In genomic region chr13:63280344-63280743, GRCm38 (mm10) we compare ENCODE assay signal across 11 mouse cellular contexts.
DNase-seq lines count a peak whose midpoint lies in the region; ATAC-seq and TF ChIP-seq lines count a peak whose summit lies in the region.
"Had no signal": no experiment of that assay in that cellular context is flagged by ENCODE, and none has a peak within 500 bp of the region (broad histone marks: within the 10 kb centered on the region; RNA-seq: fewer than 3 reads in every experiment).

No protein-coding gene starts in this region.

- 0 out of 2 replicates have a peak overlapping the region, but pooled peaks have one; percentile 2 for H3K9ac ChIP-seq in lung, embryonic 14.5 days
- peak overlapping the region; percentile 56 for H3K9ac ChIP-seq in embryonic facial prominence, embryonic 14.5 days (ENCODE audit: low read depth, low read length)
- H3K9ac ChIP-seq in neural tube, embryonic 13.5 days, result peak overlapping the region; percentile 49

- 24% methylated on average over 3 of the region's 3 CpGs for WGBS in heart, embryonic 10.5 days
- WGBS in lung, embryonic 14.5 days, result 27% methylated on average over 3 of the region's 3 CpGs
- 20% methylated on average over 3 of the region's 3 CpGs for WGBS in embryonic facial prominence, embryonic 14.5 days
- WGBS in neural tube, embryonic 13.5 days, result 37% methylated on average over 3 of the region's 3 CpGs

- peak overlapping the region; percentile 42; the same call in 1 of the 2 replicates for H3K27ac ChIP-seq in heart, embryonic 10.5 days
- peak overlapping the region; percentile 59; the same call in 1 of the 2 replicates for H3K27ac ChIP-seq in lung, embryonic 14.5 days (ENCODE audit: low read depth)
- peak overlapping the region; percentile 92 for H3K27ac ChIP-seq in embryonic facial prominence, embryonic 14.5 days (replicated peaks; ENCODE audit: low read depth, low read length)
- H3K27ac ChIP-seq in neural tube, embryonic 13.5 days (replicated peaks), result 0 out of 2 replicates have a peak overlapping the region, but pooled peaks have one; percentile 42

- no peak for TF ChIP-seq CTCF in lung, embryonic 14.5 days (IDR thresholded peaks at IDR 0.05; ENCODE audit: low read depth)

- peak; percentile 45 for ATAC-seq in lung, embryonic 14.5 days (ENCODE audit: insufficient read depth)
- ATAC-seq in embryonic facial prominence, embryonic 14.5 days (ENCODE audit: low read depth), result peak; percentile 87
- ATAC-seq in neural tube, embryonic 13.5 days (ENCODE audit: low read depth), result no peak
- ATAC-seq: activated CD4-positive, CD25-positive, alpha-beta regulatory T cell, adult 4 months had no signal

- H3K4me2 ChIP-seq in lung, embryonic 14.5 days, result peak overlapping the region; percentile 54
- H3K4me2 ChIP-seq in embryonic facial prominence, embryonic 14.5 days (ENCODE audit: low read depth, low read length), result peak overlapping the region; percentile 63
- H3K4me2 ChIP-seq in neural tube, embryonic 13.5 days, result peak overlapping the region; percentile 48

- peaks cover 31% of the 10 kb centered on the region for H3K36me3 ChIP-seq in heart, embryonic 10.5 days
- peaks cover 35% of the 10 kb centered on the region for H3K36me3 ChIP-seq in lung, embryonic 14.5 days (ENCODE audit: insufficient read depth)
- peaks cover 31% of the 10 kb centered on the region for H3K36me3 ChIP-seq in embryonic facial prominence, embryonic 14.5 days (ENCODE audit: control insufficient read depth, insufficient read depth, low read length)
- peaks cover 13% of the 10 kb centered on the region for H3K36me3 ChIP-seq in neural tube, embryonic 13.5 days

- H3K9me3 ChIP-seq in heart, embryonic 10.5 days, result no peaks in the 10 kb centered on the region
- no peaks in the 10 kb centered on the region for H3K9me3 ChIP-seq in lung, embryonic 14.5 days (ENCODE audit: low read depth, low read length)
- no peaks in the 10 kb centered on the region for H3K9me3 ChIP-seq in embryonic facial prominence, embryonic 14.5 days (ENCODE audit: control insufficient read depth, low read length)
- H3K9me3 ChIP-seq in neural tube, embryonic 13.5 days, result no peaks in the 10 kb centered on the region

- H3K4me3 ChIP-seq in heart, embryonic 10.5 days, result no peak overlapping the region
- peak overlapping the region; percentile 13; the same call in 1 of the 2 replicates for H3K4me3 ChIP-seq in lung, embryonic 14.5 days (ENCODE audit: low read depth, low read length)
- H3K4me3 ChIP-seq in embryonic facial prominence, embryonic 14.5 days (ENCODE audit: low read depth, low read length), result peak overlapping the region; percentile 52
- 0 out of 2 replicates have a peak overlapping the region, but pooled peaks have one; percentile 8 for H3K4me3 ChIP-seq in neural tube, embryonic 13.5 days

- DNase-seq in heart, embryonic 10.5 days (ENCODE audit: low spot score), result no peak
- DNase-seq in heart, postnatal 25 days (ENCODE audit: low spot score), result no peak
- DNase-seq in lung, embryonic 14.5 days, result peak; percentile 52
- no peak for DNase-seq in lung, postnatal 4 days
- peak; percentile 87 for DNase-seq in embryonic facial prominence, embryonic 14.5 days (ENCODE audit: low spot score)
- no peak for DNase-seq in right cerebral cortex, postnatal 4 days
- no peak for DNase-seq in ovary, postnatal 36 days (ENCODE audit: low spot score)
- DNase-seq: left cerebral cortex, postnatal 4 days; thymus, adult 2 months had no signal

- H3K27me3 ChIP-seq in heart, embryonic 10.5 days (ENCODE audit: insufficient read depth, poor library complexity, severe bottlenecking), result no peaks in the 10 kb centered on the region
- no peaks in the 10 kb centered on the region for H3K27me3 ChIP-seq in lung, embryonic 14.5 days (ENCODE audit: insufficient read depth, low read length)
- H3K27me3 ChIP-seq in embryonic facial prominence, embryonic 14.5 days (replicated peaks; ENCODE audit: control insufficient read depth, insufficient read depth, low read length), result no peaks in the 10 kb centered on the region
- H3K27me3 ChIP-seq in neural tube, embryonic 13.5 days, result peaks cover 13% of the 10 kb centered on the region; the same call in 1 of the 2 replicates

- peaks cover 53% of the 10 kb centered on the region for H3K4me1 ChIP-seq in heart, embryonic 10.5 days
- peaks cover 23% of the 10 kb centered on the region for H3K4me1 ChIP-seq in lung, embryonic 14.5 days (ENCODE audit: insufficient read depth)
- peaks cover 52% of the 10 kb centered on the region for H3K4me1 ChIP-seq in embryonic facial prominence, embryonic 14.5 days (ENCODE audit: control insufficient read depth, insufficient read depth, low read length)
- peaks cover 43% of the 10 kb centered on the region for H3K4me1 ChIP-seq in neural tube, embryonic 13.5 days (replicated peaks)

- intact Hi-C loops in heart, postnatal 25 days (cut with DNase I), result no loop called here

Comparison
In these comparisons a context has a peak if more than half of its experiments do, and no peak if none do; other contexts are left out.
1. DNase-seq: peak in lung, embryonic 14.5 days (single experiment) and embryonic facial prominence, embryonic 14.5 days (single experiment); none in heart, embryonic 10.5 days (single experiment), heart, postnatal 25 days (single experiment), lung, postnatal 4 days (0 of 2), right cerebral cortex, postnatal 4 days (single experiment) and ovary, postnatal 36 days (single experiment).
2. H3K27ac ChIP-seq: peak in every context shown above with its lines; median percentile 92 in embryonic facial prominence, embryonic 14.5 days; 59 in lung, embryonic 14.5 days; 42 in heart, embryonic 10.5 days; 42 in neural tube, embryonic 13.5 days.
3. H3K9ac ChIP-seq: peak in every context shown above with its lines; median percentile 56 in embryonic facial prominence, embryonic 14.5 days; 49 in neural tube, embryonic 13.5 days; 2 in lung, embryonic 14.5 days.
4. Peak in every context shown above with its lines, with median percentiles within 50 percentile points of each other: H3K4me2 ChIP-seq.